Mouse (Mus musculus): ENCODE measurements around the gene Ulk3. TPM values are rescaled to one million over a fixed set of nuclear protein-coding genes. Genes with fewer than 3 reads are reported as not detected.

Gene Ulk3
- total and polyA plus RNA-seq, 3 experiments = 2.6 to 11.4 (median 10.0) TPM

- Histone ChIP-seq H3K27me3 (replicated peaks) (no peaks in the 10 kb centered on the region), H3K27ac (ENCODE audit: insufficient read depth, low read depth) (no peak overlapping the region), H3K4me3 (replicated peaks in 1 of 3; ENCODE audit: low read depth in 2 of 3, low read length in 2 of 3, poor library complexity in 1 of 3) (no peak overlapping the region), H3K9ac (ENCODE audit: insufficient read depth, low read depth) (no peak overlapping the region), H3K4me1 (ENCODE audit: control insufficient read depth in 1 of 2, insufficient read depth in 2 of 2) (peaks cover 0 to 11% of the 10 kb centered on the region in 2 experiments; a peak in 3 of 4 replicates), H3K4me2 (ENCODE audit: insufficient read depth, low read depth, poor library complexity, severe bottlenecking) (no peak overlapping the region), H3K36me3 (replicated peaks in 1 of 2; ENCODE audit: control insufficient read depth in 1 of 2, insufficient read depth in 1 of 2, low read length in 1 of 2) (peaks cover 70 to 86% of the 10 kb centered on the region in 2 experiments), H3K9me3 (replicated peaks; ENCODE audit: low read length) (no peaks in the 10 kb centered on the region), H3K79me2 (replicated peaks; ENCODE audit: control insufficient read depth, extremely low read depth, insufficient read depth, poor library complexity, severe bottlenecking) (no peaks in the 10 kb centered on the region)
- TF ChIP-seq RAD21 (IDR thresholded peaks at IDR 0.05; ENCODE audit: low read depth, low read length) (no peak), MAX (IDR thresholded peaks at IDR 0.05; ENCODE audit: low read length) (no peak), KAT2A (IDR thresholded peaks at IDR 0.05; ENCODE audit: insufficient replicate concordance, low read length) (no peak), NELFE (IDR thresholded peaks at IDR 0.05; ENCODE audit: low read depth, low read length) (no peak), NRF1 (IDR thresholded peaks at IDR 0.05; ENCODE audit: low read depth, low read length) (no peak), POLR2A (IDR thresholded peaks at IDR 0.05; ENCODE audit: low read depth, low read length) (no peak), ZMIZ1 (IDR thresholded peaks at IDR 0.05; ENCODE audit: low read depth, low read length) (no peak), UBTF (IDR thresholded peaks at IDR 0.05; ENCODE audit: low read depth, low read length) (no peak), SIN3A (IDR thresholded peaks at IDR 0.05; ENCODE audit: low read length) (no peak), TCF12 (IDR thresholded peaks at IDR 0.05; ENCODE audit: low read depth, low read length) (no peak), USF1 (IDR thresholded peaks at IDR 0.05; ENCODE audit: low read depth, low read length) (no peak), EP300 (IDR thresholded peaks at IDR 0.05; ENCODE audit: low read length) (no peak), ETS1 (conservative IDR thresholded peaks at IDR 0.05; ENCODE audit: low read depth, low read length) (no peak), USF2 (conservative IDR thresholded peaks at IDR 0.05; ENCODE audit: low read depth, low read length) (no peak), MAFK (IDR thresholded peaks at IDR 0.05; ENCODE audit: insufficient replicate concordance, low read length) (no peak), MXI1 (IDR thresholded peaks at IDR 0.05; ENCODE audit: low read depth, low read length) (no peak), MYC (IDR thresholded peaks at IDR 0.05; ENCODE audit: low read depth, low read length) (no peak), CTCF (conservative IDR thresholded peaks at IDR 0.05 in 1 of 2, IDR thresholded peaks at IDR 0.05 in 1 of 2; ENCODE audit: low read depth in 2 of 2, low read length in 2 of 2) (no peak), CHD2 (IDR thresholded peaks at IDR 0.05; ENCODE audit: low read length) (no peak), RCOR1 (conservative IDR thresholded peaks at IDR 0.05; ENCODE audit: low read depth, low read length) (no peak)
- dilution Hi-C loops (cut with MboI; ENCODE audit: extremely low pct_ligation_motif_present, extremely low pct_unique_long_range_greater_than_20kb, low sequenced_read_pairs) (no loop called here), in situ Hi-C loops (cut with MboI; ENCODE audit: low pct_ligation_motif_present, low pct_unique_long_range_greater_than_20kb, low sequenced_read_pairs) (no loop called here)
- no peak for DNase-seq (ENCODE audit: extremely low read depth)
Observed at GRCm38 (mm10) chr9:57547287-57547686, 42.0 kb upstream of the Ulk3 start.

- no peak for TF ChIP-seq CHD1 (IDR thresholded peaks at IDR 0.05; ENCODE audit: low read depth, low read length)
- H3K36me3 ChIP-seq (replicated peaks in 1 of 2; ENCODE audit: control insufficient read depth in 1 of 2, insufficient read depth in 1 of 2, low read length in 1 of 2) = peaks cover 65 to 81% of the 10 kb centered on the region in 2 experiments
Observed at GRCm38 (mm10) chr9:57547869-57548268, 41.4 kb upstream of the Ulk3 start.

More at GRCm38 (mm10) chr9:57547869-57548268, 41.4 kb upstream of the Ulk3 start:
- Histone ChIP-seq H3K79me2 (replicated peaks; ENCODE audit: control insufficient read depth, extremely low read depth, insufficient read depth, poor library complexity, severe bottlenecking) (no peaks in the 10 kb centered on the region), H3K4me1 (ENCODE audit: control insufficient read depth in 1 of 2, insufficient read depth in 2 of 2) (peaks cover 0 to 14% of the 10 kb centered on the region in 2 experiments; a peak in 3 of 4 replicates), H3K27ac (ENCODE audit: insufficient read depth, low read depth) (no peak overlapping the region), H3K9me3 (replicated peaks; ENCODE audit: low read length) (no peaks in the 10 kb centered on the region), H3K4me2 (ENCODE audit: insufficient read depth, low read depth, poor library complexity, severe bottlenecking) (no peak overlapping the region), H3K27me3 (replicated peaks) (no peaks in the 10 kb centered on the region), H3K9ac (ENCODE audit: insufficient read depth, low read depth) (no peak overlapping the region), H3K4me3 (replicated peaks in 1 of 3; ENCODE audit: low read depth in 2 of 3, low read length in 2 of 3, poor library complexity in 1 of 3) (no peak overlapping the region)
- dilution Hi-C loops (cut with MboI; ENCODE audit: extremely low pct_ligation_motif_present, extremely low pct_unique_long_range_greater_than_20kb, low sequenced_read_pairs) = no loop called here
- no peak for DNase-seq (ENCODE audit: extremely low read depth)
- in situ Hi-C loops (cut with MboI; ENCODE audit: low pct_ligation_motif_present, low pct_unique_long_range_greater_than_20kb, low sequenced_read_pairs) = no loop called here

Measured in CH12.LX (cell line).